Mouse (Mus musculus) right cerebral cortex, adult 2 months (tissue): Measurements from ENCODE around the gene Kcnj14.

Experiments
- DNase-seq, 2 experiments: peaks; one replicate each; pipeline ENCODE4 v3.0.0; 2021 to 2022; ENCODE audit warnings: low spot score in 2 of 2

The Kcnj14 gene

GRCm38 (mm10) chr7:45832428-45832827, 7.8 kb upstream of the Kcnj14 start:
- DNase-seq = no peak

GRCm38 (mm10) chr7:45831128-45831525, 6.5 kb upstream of the Kcnj14 start:
- DNase-seq = no peak

- DNase-seq = peak; percentile 86 to 92
Measured at GRCm38 (mm10) chr7:45830427-45831127, 6.0 kb upstream of the Kcnj14 start, which contains the start of gene Grwd1. Gene Grwd1, minus strand, starts transcription at chr7:45830944.

GRCm38 (mm10) chr7:45826631-45827030, 2.0 kb upstream of the Kcnj14 start:
- no peak for DNase-seq

- DNase-seq = no peak
Measured at GRCm38 (mm10) chr7:45820913-45821312, 3.7 kb downstream of the Kcnj14 start.

GRCm38 (mm10) chr7:45819843-45820242, 4.7 kb downstream of the Kcnj14 start:
- DNase-seq = no peak

GRCm38 (mm10) chr7:45815984-45816351, 8.6 kb downstream of the Kcnj14 start:
- no peak for DNase-seq

- DNase-seq = no peak
Measured at GRCm38 (mm10) chr7:45815323-45815983, 9.1 kb downstream of the Kcnj14 start.

GRCm38 (mm10) chr7:45814841-45815240, 9.7 kb downstream of the Kcnj14 start:
- DNase-seq = no peak

GRCm38 (mm10) chr7:45813787-45814779, 10.5 kb downstream of the Kcnj14 start, which contains the start of gene Cyth2:
Gene Cyth2, minus strand, starts transcription at chr7:45814581.
- DNase-seq = peak; percentile 98 to 100

GRCm38 (mm10) chr7:45812921-45813320, 11.7 kb downstream of the Kcnj14 start:
- DNase-seq = no peak

- no peak for DNase-seq
Measured at GRCm38 (mm10) chr7:45809276-45810075, 15.1 kb downstream of the Kcnj14 start.

GRCm38 (mm10) chr7:45808471-45808870, 16.1 kb downstream of the Kcnj14 start:
- no peak for DNase-seq

GRCm38 (mm10) chr7:45805941-45806340, 18.6 kb downstream of the Kcnj14 start:
- no peak for DNase-seq

GRCm38 (mm10) chr7:45802551-45802950, 22.0 kb downstream of the Kcnj14 start:
- DNase-seq = no peak

GRCm38 (mm10) chr7:45801348-45801747, 23.2 kb downstream of the Kcnj14 start:
- DNase-seq = peak; percentile 95

GRCm38 (mm10) chr7:45800546-45801204, 23.9 kb downstream of the Kcnj14 start:
- DNase-seq = no peak

- no peak for DNase-seq
Measured at GRCm38 (mm10) chr7:45800001-45800400, 24.6 kb downstream of the Kcnj14 start.

- no peak for DNase-seq
Measured at GRCm38 (mm10) chr7:45798931-45799330, 25.7 kb downstream of the Kcnj14 start.

- DNase-seq = no peak
Measured at GRCm38 (mm10) chr7:45798511-45798836, 26.1 kb downstream of the Kcnj14 start.
